Mouse (Mus musculus) midbrain, embryonic 11.5 days (tissue): ENCODE data around the gene Duoxa1. TPM values are rescaled to one million over a fixed set of nuclear protein-coding genes. Genes with fewer than 3 reads are reported as not detected.
A peak's percentile ranks its signal among the peaks of the same experiment; 100 is the strongest.
"Not testable (repeated sequence)": the region's sequence is repeated elsewhere in the genome, so short reads cannot be mapped to it uniquely, and the experiment has no call there.

Experiments
- ATAC-seq: fragments of 200-750 bp; cut with Nextera tagmentation; 2 replicates; pipeline ENCODE4 v1.8.0; 2017; ENCODE audit warnings: moderate TSS enrichment, moderate library complexity; ENCODE audit not compliant: low FRiP score
- DNase-seq: peaks from one replicate; pipeline ENCODE4 v3.0.0; 2015; ENCODE audit warnings: low spot score; ENCODE audit errors: missing footprints
- H3K27ac ChIP-seq: fragments of 300-500 bp; sonication (generic); 2 replicates; pipeline ENCODE4 v1.5.1; 2014; ENCODE audit warnings: low read depth, low read length
- H3K27me3 ChIP-seq: fragments of 300-500 bp; sonication (generic); 2 replicates; pipeline ENCODE4 v1.6.1; 2014; ENCODE audit warnings: mild to moderate bottlenecking, low read length, moderate library complexity, mixed read lengths; ENCODE audit not compliant: control insufficient read depth, insufficient read depth
- H3K36me3 ChIP-seq: fragments of 300-500 bp; sonication (generic); 2 replicates; pipeline ENCODE4 v1.6.1; 2014; ENCODE audit warnings: mild to moderate bottlenecking, low read length, moderate library complexity, mixed read lengths; ENCODE audit not compliant: control insufficient read depth, insufficient read depth
- H3K4me1 ChIP-seq: fragments of 300-500 bp; sonication (generic); 2 replicates; pipeline ENCODE4 v1.6.1; 2014; ENCODE audit warnings: low read length; ENCODE audit not compliant: control insufficient read depth, insufficient read depth
- H3K4me2 ChIP-seq: fragments of 300-500 bp; sonication (generic); 2 replicates; pipeline ENCODE4 v1.6.1; 2014; ENCODE audit warnings: mild to moderate bottlenecking, moderate library complexity
- H3K4me3 ChIP-seq: fragments of 300-500 bp; sonication (generic); 2 replicates; pipeline ENCODE4 v1.5.1; 2014; ENCODE audit warnings: low read depth, low read length
- H3K9ac ChIP-seq: fragments of 300-500 bp; sonication (generic); 2 replicates; pipeline ENCODE4 v1.6.1; 2014; ENCODE audit warnings: low read length
- H3K9me3 ChIP-seq: fragments of 300-500 bp; sonication (generic); 2 replicates; pipeline ENCODE4 v1.6.1; 2016; ENCODE audit warnings: low read length; ENCODE audit not compliant: control insufficient read depth
- WGBS: fragments of 180-500 bp; shearing (Covaris S2); extraction: QIAGEN DNeasy Blood & Tissue Kit; methylation state at CpG from one replicate; pipeline ENCODE4 v1.1.7; 2014; 5-methylcytosine and 5-hydroxymethylcytosine counted together
- polyA plus RNA-seq: library from polyadenylated mRNA; unstranded; fragments of >200 nt; fragmentation: Nextera tagmentation; extraction: Ambion mirVana; gene quantifications from 2 replicates; pipeline ENCODE4 v1.2.1, GENCODE M21; 2014

The Duoxa1 gene
- polyA plus RNA-seq, 1 experiment from 2014 or later, result not detected

DNA sequence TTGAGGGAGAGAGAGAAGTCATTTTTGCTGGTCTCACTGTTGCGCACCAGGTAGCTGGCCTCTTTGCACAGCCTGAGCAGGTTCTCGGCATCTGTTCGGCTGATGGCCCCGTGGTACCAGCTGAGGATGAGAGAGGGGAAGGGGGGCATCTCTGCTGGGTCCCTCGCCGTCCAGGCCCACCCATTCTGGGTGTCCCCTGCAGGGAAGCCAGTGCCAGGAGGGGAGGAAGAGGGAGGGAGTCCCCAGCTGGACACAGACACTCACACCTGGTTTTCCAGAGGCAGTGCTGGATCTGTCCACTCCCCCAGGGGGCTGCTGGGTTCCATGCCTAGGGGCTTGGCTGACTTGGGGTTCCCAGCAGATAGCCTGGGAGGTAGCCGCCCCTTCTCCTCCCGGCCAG, 40.2 kb upstream of the Duoxa1 start:
- DNase-seq (no peak), ATAC-seq (no peak)
- 88% methylated on average over 8 of the region's 8 CpGs for WGBS
- no peaks in the 10 kb centered on the region for H3K9me3 ChIP-seq
- no peak overlapping the region for H3K4me2 ChIP-seq
- no peaks in the 10 kb centered on the region for H3K27me3 ChIP-seq
- no peak overlapping the region for H3K9ac ChIP-seq
- H3K36me3 ChIP-seq, result peaks cover 6% of the 10 kb centered on the region; the same call in 1 of the 2 replicates
- no peak overlapping the region for H3K4me3 ChIP-seq
- H3K4me1 ChIP-seq, result peaks cover 16% of the 10 kb centered on the region
- peak overlapping the region; percentile 27; the same call in 1 of the 2 replicates for H3K27ac ChIP-seq

DNA sequence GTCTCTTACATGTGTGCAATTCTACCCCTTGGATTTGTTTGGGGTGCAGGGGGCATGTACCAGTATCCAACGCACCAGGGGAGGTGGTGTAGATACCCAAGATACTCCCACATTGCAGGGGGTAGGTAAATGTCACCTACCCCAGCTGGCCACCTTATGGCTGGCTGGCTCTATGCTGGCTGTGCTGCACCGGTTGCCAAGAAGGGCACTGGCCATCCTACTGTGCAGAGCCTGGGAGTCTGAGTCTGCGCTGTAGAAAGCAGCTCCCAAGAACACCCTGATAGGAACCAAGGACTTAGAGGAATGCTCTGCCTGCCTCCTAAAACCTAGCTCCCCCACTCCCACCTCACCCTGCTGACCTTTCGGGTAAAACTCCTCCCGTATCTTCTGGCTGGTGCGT, 39.5 kb upstream of the Duoxa1 start:
- WGBS, result 87% methylated on average over 6 of the region's 6 CpGs
- Histone ChIP-seq H3K27ac (no peak overlapping the region), H3K9ac (no peak overlapping the region), H3K4me1 (peaks cover 19% of the 10 kb centered on the region), H3K27me3 (no peaks in the 10 kb centered on the region), H3K4me2 (no peak overlapping the region), H3K4me3 (no peak overlapping the region), H3K36me3 (peaks cover 6% of the 10 kb centered on the region; the same call in 1 of the 2 replicates), H3K9me3 (no peaks in the 10 kb centered on the region)
- DNase-seq, result no peak
- ATAC-seq, result no peak

DNA sequence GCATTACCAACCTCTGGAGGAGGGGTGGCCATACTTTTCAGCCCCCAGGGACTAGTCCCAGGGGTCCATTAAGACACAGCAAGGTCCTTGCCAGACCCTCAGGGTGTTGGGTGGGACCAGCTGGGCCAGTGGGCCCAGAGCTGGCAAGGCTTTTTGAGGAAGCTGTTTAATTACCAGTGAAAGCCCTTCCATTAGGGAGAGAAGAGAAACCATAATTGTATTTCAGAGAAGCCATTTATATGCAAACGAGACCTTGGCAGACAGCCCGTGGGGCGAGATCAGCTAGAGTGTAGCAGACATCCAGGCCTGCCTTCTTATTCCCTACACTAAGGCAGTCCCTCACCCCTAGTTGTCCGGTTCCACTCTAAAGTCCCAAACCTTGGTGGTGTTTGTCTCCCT, 38.4 kb upstream of the Duoxa1 start:
- Histone ChIP-seq H3K27ac (peak overlapping the region; percentile 27; the same call in 1 of the 2 replicates), H3K4me1 (peaks cover 22% of the 10 kb centered on the region), H3K36me3 (peaks cover 2% of the 10 kb centered on the region; the same call in 1 of the 2 replicates), H3K4me2 (no peak overlapping the region), H3K9ac (peak overlapping the region; percentile 5; the same call in 1 of the 2 replicates), H3K9me3 (no peaks in the 10 kb centered on the region), H3K4me3 (no peak overlapping the region), H3K27me3 (no peaks in the 10 kb centered on the region)
- ATAC-seq (no peak), DNase-seq (no peak)
- 54% methylated on average over 4 of the region's 4 CpGs for WGBS

DNA sequence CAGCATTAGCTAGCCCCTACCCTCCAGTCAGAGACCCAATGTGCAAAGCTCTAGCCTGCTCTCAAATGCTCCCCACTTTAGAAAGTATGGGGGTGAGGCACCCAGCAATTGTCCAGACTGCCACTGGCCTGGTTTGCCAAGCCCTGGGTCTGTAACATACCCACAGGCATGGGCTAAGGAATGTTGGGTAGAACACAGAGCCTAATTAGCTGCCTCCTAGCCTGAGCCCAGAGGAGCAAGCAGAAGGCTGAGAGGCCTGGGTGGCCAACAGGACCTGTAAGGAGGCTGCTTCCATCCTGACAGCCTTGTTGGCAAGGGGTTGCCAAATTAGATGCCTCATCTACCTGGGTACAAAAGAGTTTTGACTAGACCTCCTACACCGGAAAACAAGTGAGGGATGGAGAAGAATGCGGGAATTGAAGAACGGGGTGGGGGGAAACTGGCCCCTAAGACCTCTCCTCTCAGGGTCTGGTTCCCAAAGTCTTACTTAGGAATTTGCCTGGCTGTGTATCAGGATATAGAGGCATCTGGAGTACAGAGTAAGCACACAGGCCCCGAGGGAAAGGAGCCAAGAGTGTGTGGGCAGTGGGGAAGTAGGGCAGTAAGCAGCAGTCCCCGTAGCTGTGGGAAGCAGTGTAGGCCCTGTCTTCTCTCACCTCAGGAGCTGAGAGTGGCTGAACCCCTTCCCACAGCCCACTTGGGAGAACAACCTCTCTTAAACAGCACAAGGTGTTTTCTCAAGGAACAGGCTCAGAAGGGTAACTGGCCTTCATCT, 37.8 kb upstream of the Duoxa1 start:
- H3K27me3 ChIP-seq, result no peaks in the 10 kb centered on the region
- H3K4me2 ChIP-seq, result no peak overlapping the region
- H3K36me3 ChIP-seq, result no peaks in the 10 kb centered on the region
- peaks cover 22% of the 10 kb centered on the region for H3K4me1 ChIP-seq
- no peak overlapping the region for H3K4me3 ChIP-seq
- no peaks in the 10 kb centered on the region for H3K9me3 ChIP-seq
- DNase-seq, result no peak
- 84% methylated on average over 5 of the region's 5 CpGs for WGBS
- ATAC-seq, result no peak
- H3K9ac ChIP-seq, result no peak overlapping the region
- peak overlapping the region; percentile 25; the same call in 1 of the 2 replicates for H3K27ac ChIP-seq

DNA sequence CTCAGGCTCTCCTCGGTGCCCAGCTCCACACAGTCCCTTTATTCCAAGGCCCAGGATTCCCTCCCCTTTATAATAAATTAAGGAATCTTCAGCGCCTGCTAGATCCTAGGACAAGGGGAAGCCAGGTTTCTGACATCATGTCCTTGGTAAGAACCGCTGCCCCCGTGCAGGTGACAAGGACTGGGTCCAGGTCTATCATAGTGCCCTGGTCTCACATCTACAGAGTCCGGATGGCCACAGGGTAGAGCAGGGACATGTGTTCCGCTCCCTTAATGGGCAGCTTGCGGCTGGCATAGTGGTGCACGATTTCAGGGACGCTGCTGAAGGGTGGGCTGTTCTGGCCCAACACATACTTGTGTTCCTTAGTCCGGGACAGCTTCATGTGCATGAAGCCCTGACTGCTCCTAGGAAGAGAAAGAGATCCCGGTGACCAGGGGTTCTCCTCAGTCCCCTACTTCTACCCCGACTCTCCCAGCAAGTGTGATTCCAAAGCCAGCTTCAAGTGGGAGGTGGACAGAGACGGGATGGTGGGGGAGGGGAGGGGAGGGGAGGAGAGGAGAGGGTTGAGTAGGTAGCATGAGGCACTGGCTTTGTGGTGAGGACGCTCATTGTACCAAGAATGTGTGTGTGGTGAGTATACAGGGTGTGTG, 35.7 kb upstream of the Duoxa1 start:
- 8% methylated on average over 14 of the region's 14 CpGs for WGBS

DNA sequence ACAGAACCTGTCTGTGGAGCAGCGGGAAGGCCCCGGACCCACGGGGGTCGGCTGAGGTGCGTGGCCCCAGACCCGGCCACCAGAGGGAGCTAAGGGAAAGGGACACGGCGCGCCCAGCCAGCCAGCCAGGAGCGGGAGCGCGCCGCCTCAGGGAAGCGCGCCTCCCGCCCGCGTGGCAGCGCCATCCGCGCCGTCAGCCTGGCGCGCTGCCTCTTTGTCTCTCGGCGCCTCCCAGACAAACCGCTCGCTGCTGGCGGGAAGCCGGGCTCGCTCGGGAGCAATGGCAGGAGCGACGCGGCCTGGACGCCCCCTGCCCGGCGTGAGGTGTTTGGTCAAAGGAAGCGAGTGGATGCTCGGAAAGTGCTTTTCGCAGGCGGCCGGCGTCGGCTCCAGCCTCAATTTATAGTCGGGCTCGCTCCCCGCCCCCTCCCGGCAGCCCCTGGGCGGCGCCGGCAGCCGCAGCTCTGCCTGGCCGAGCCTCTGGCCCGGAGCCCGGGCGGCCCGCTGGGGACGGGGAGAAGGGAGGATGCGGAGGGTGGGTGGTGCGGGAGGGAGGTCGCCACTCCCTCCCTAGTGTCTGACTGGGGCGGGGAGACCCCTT, 35.1 kb upstream of the Duoxa1 start:
- peaks cover 22% of the 10 kb centered on the region for H3K4me1 ChIP-seq
- no peaks in the 10 kb centered on the region for H3K27me3 ChIP-seq
- WGBS, result under 1% methylated on average over 47 of the region's 63 CpGs
- no peaks in the 10 kb centered on the region for H3K36me3 ChIP-seq
- no peaks in the 10 kb centered on the region for H3K9me3 ChIP-seq
- H3K27ac ChIP-seq, result peak overlapping the region; percentile 98
- peak overlapping the region; percentile 96 for H3K9ac ChIP-seq
- peak overlapping the region; percentile 55 for H3K4me3 ChIP-seq
- DNase-seq (peak; percentile 99), ATAC-seq (peak; percentile 89)
- H3K4me2 ChIP-seq, result peak overlapping the region; percentile 64

More for the DNA sequence above, 35.7 kb upstream of the Duoxa1 start:
- Histone ChIP-seq H3K27ac (peak overlapping the region; percentile 98), H3K36me3 (no peaks in the 10 kb centered on the region), H3K4me2 (peak overlapping the region; percentile 64), H3K4me3 (peak overlapping the region; percentile 55), H3K9ac (peak overlapping the region; percentile 96), H3K27me3 (no peaks in the 10 kb centered on the region), H3K9me3 (no peaks in the 10 kb centered on the region), H3K4me1 (peaks cover 22% of the 10 kb centered on the region)
- ATAC-seq, result peak; percentile 55
- DNase-seq, result peak; percentile 95

DNA sequence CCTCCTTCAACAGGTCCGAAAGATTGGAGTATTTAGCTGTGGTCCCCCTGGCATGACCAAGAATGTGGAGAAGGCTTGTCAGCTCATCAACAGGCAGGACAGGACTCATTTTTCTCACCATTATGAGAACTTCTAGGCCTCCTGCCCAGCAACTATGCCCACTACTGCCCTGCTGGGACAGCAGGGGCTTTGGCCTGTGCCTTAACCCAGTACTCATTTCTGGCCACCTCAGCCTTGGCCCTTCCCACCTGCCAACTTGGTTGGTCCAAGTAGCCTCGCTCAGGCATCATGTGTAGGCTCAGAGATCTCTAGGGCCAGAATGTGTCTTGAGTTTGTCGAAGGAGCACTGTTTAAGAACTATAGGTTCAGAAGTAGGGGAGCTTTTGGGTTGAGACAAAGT, 33.7 kb upstream of the Duoxa1 start:
- no peaks in the 10 kb centered on the region for H3K9me3 ChIP-seq
- no peaks in the 10 kb centered on the region for H3K36me3 ChIP-seq
- H3K4me3 ChIP-seq, result no peak overlapping the region
- WGBS, result 86% methylated on average over 3 of the region's 3 CpGs
- no peak for DNase-seq
- ATAC-seq, result no peak
- no peaks in the 10 kb centered on the region for H3K27me3 ChIP-seq
- H3K4me1 ChIP-seq, result peaks cover 20% of the 10 kb centered on the region
- no peak overlapping the region for H3K9ac ChIP-seq
- H3K4me2 ChIP-seq, result no peak overlapping the region
- no peak overlapping the region for H3K27ac ChIP-seq

DNA sequence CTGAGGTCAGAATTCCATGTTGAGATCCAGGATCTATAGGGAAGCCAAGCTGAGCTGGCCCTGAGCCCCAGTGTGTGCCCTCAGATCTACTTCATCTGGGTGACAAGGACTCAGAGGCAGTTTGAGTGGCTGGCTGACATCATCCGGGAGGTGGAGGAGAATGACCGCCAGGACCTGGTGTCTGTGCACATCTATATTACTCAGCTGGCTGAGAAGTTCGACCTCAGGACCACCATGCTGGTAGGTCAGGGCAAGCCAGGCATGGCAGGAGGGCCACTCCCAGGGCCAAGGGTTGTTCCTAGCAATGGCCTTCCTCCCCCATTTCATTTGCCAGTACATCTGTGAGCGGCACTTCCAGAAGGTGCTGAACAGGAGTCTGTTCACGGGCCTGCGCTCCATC, 32.6 kb upstream of the Duoxa1 start:
- H3K4me3 ChIP-seq, ATAC-seq, H3K27me3 ChIP-seq, DNase-seq, H3K9ac ChIP-seq, H3K36me3 ChIP-seq, H3K9me3 ChIP-seq, H3K27ac ChIP-seq, H3K4me2 ChIP-seq: not testable (repeated sequence)
- 92% methylated on average over 6 of the region's 6 CpGs for WGBS
- peaks cover 15% of the 10 kb centered on the region for H3K4me1 ChIP-seq
